Comparison of ENCODE assay signal across 9 mouse cellular contexts in genomic region chr5:89526878-89527578, GRCm38 (mm10). TPM values are rescaled to one million over a fixed set of nuclear protein-coding genes. Genes with fewer than 3 reads are reported as not detected.
A peak's percentile ranks its signal among the peaks of the same experiment; 100 is the strongest.
DNase-seq lines count a peak whose midpoint lies in the region; ATAC-seq and TF ChIP-seq lines count a peak whose summit lies in the region.
"Had no signal": no experiment of that assay in that cellular context is flagged by ENCODE, and none has a peak within 500 bp of the region (broad histone marks: within the 10 kb centered on the region; RNA-seq: fewer than 3 reads in every experiment).

TSS of gene Npffr2 (plus strand) at chr5:89527429.

- peaks cover 10% of the 10 kb centered on the region; the same call in 1 of the 2 replicates for H3K27me3 ChIP-seq in heart, postnatal 0 days (ENCODE audit: control insufficient read depth, insufficient read depth, low read length)
- H3K27me3 ChIP-seq in midbrain, embryonic 10.5 days (ENCODE audit: low read depth, poor library complexity, severe bottlenecking) = peaks cover 29% of the 10 kb centered on the region

- H3K4me2 ChIP-seq in heart, postnatal 0 days (ENCODE audit: low read depth, low read length) = peak within 1 kb of the TSS; percentile 71

- peak within 1 kb of the TSS; percentile 43 for H3K4me3 ChIP-seq in heart, postnatal 0 days (ENCODE audit: low read depth, low read length)
- peak within 1 kb of the TSS; percentile 62 for H3K4me3 ChIP-seq in midbrain, embryonic 10.5 days

- ATAC-seq in heart, postnatal 0 days (ENCODE audit: insufficient read depth, low read depth) = peak; percentile 67
- ATAC-seq in megakaryocyte-erythroid progenitor cell, adult 5-6 weeks (replicated peaks; ENCODE audit: low FRiP score, low TSS enrichment, poor library complexity, severe bottlenecking) = no peak

- H3K9me3 ChIP-seq in heart, postnatal 0 days (replicated peaks; ENCODE audit: control insufficient read depth, low read length) = no peaks in the 10 kb centered on the region
- H3K9me3 ChIP-seq in midbrain, embryonic 10.5 days (replicated peaks) = no peaks in the 10 kb centered on the region

- H3K27ac ChIP-seq in heart, postnatal 0 days (ENCODE audit: low read depth) = no peak within 1 kb of the TSS
- H3K27ac ChIP-seq in midbrain, embryonic 10.5 days (replicated peaks) = no peak within 1 kb of the TSS

- no peak for TF ChIP-seq CTCF in heart, postnatal 0 days (IDR thresholded peaks at IDR 0.05; ENCODE audit: low read depth)

- no peak for TF ChIP-seq EP300 in heart, postnatal 0 days (IDR thresholded peaks at IDR 0.05; ENCODE audit: low read depth)

- H3K9ac ChIP-seq in heart, postnatal 0 days (replicated peaks; ENCODE audit: low read depth, low read length) = no peak within 1 kb of the TSS

- H3K4me1 ChIP-seq in heart, postnatal 0 days (ENCODE audit: control insufficient read depth, insufficient read depth) = no peaks in the 10 kb centered on the region
- H3K4me1 ChIP-seq in midbrain, embryonic 10.5 days = peaks cover 21% of the 10 kb centered on the region

- peak; percentile 5 for DNase-seq in gastrocnemius, postnatal 10 days
- DNase-seq in gastrocnemius, adult 18-20 months (ENCODE audit: low spot score) = no peak
- DNase-seq in adrenal gland, postnatal 14 days = peak; percentile 34
- DNase-seq in heart, postnatal 0 days (ENCODE audit: low spot score) = peak; percentile 11
- DNase-seq in kidney, postnatal 4 days = peak; percentile 46 to 62
- peak; percentile 61 for DNase-seq in midbrain, embryonic 10.5 days (ENCODE audit: low spot score)
- DNase-seq in testis, postnatal 14 days (ENCODE audit: low spot score) = peak; percentile 10

- no peaks in the 10 kb centered on the region for H3K36me3 ChIP-seq in heart, postnatal 0 days (replicated peaks; ENCODE audit: control insufficient read depth, insufficient read depth, low read length)
- no peaks in the 10 kb centered on the region for H3K36me3 ChIP-seq in midbrain, embryonic 10.5 days
- H3K36me3 ChIP-seq: G1E had no signal

- WGBS in heart, postnatal 0 days = 5% methylated on average over 23 of the region's 23 CpGs
- 3% methylated on average over 23 of the region's 23 CpGs for WGBS in midbrain, embryonic 10.5 days

RNA-seq across cellular contexts. Expression of gene Npffr2, which starts in this region (rescaled TPM):
- not detected for total RNA-seq in gastrocnemius, postnatal 10 days (2021)
- not detected for total RNA-seq in gastrocnemius, adult 18-20 months (2021)
- total RNA-seq in adrenal gland, postnatal 14 days (2021) = not detected in 2 replicates
- total RNA-seq in heart, postnatal 0 days (2014; rRNA removed; ENCODE audit: low replicate concordance) = not detected in 2 replicates
- polyA plus RNA-seq in heart, postnatal 0 days (2015; fragmentation: Nextera tagmentation; extraction: Ambion mirVana) = not detected in 2 replicates
- 0.10 TPM in 1 of 2 replicates, not detected in the other for polyA plus RNA-seq in midbrain, embryonic 10.5 days (2016; fragmentation: Nextera tagmentation; extraction: Ambion mirVana)
- not detected in 2 replicates for total RNA-seq in megakaryocyte-erythroid progenitor cell, adult 5-6 weeks (2014; fragmentation: Nextera tagmentation)
- total RNA-seq in megakaryocyte-erythroid progenitor cell, adult 5-6 weeks (2017) = not detected in 2 replicates
- polyA plus RNA-seq: G1E had no signal

Comparison
In these comparisons a context has a peak if more than half of its experiments do, and no peak if none do; other contexts are left out.
1. Peak in DNase-seq in gastrocnemius, postnatal 10 days; RNA of the gene not detected or under 1 TPM.
2. Peak in DNase-seq in adrenal gland, postnatal 14 days; RNA of the gene not detected or under 1 TPM.
3. Peak in DNase-seq, ATAC-seq, H3K4me3 ChIP-seq and H3K4me2 ChIP-seq in heart, postnatal 0 days; RNA of the gene not detected or under 1 TPM.
4. Peak in DNase-seq and H3K4me3 ChIP-seq in midbrain, embryonic 10.5 days; RNA of the gene not detected or under 1 TPM.